Mouse (Mus musculus): ENCODE measurements around the gene Aven. TPM values are rescaled to one million over a fixed set of nuclear protein-coding genes. Genes with fewer than 3 reads are reported as not detected.

Aven gene
- 11.6 TPM for polyA plus RNA-seq (2014; fragmentation: Illumina TruSeq; extraction: RNeasy Lipid Tissue Mini Kit (QIAGEN cat#74804); ENCODE audit: insufficient read depth, low read depth, low replicate concordance)

GRCm38 (mm10) chr2:112492856-112493538 is at the start of gene Aven:
TSS of gene Aven (plus strand) at chr2:112492964.

GRCm38 (mm10) chr2:112454862-112455564 is 37.8 kb upstream of the Aven start, which contains the start of gene Emc7:
TSS of gene Emc7 (plus strand) at chr2:112454997.

GRCm38 (mm10) chr2:112480669-112481068 is 12.1 kb upstream of the Aven start, which contains the start of gene Chrm5:
TSS of gene Chrm5 (minus strand) at chr2:112480769.

Other genes starting within 250 kb of the Aven start
- gene Nutm1, start 233.7 kb upstream of the Aven start, polyA plus RNA-seq (2014; fragmentation: Illumina TruSeq; extraction: RNeasy Lipid Tissue Mini Kit (QIAGEN cat#74804); ENCODE audit: insufficient read depth, low read depth, low replicate concordance) = not detected
- gene Nop10, start 231.0 kb upstream of the Aven start, polyA plus RNA-seq (2014; fragmentation: Illumina TruSeq; extraction: RNeasy Lipid Tissue Mini Kit (QIAGEN cat#74804); ENCODE audit: insufficient read depth, low read depth, low replicate concordance) = 89.4 TPM
- gene Slc12a6, start 227.1 kb upstream of the Aven start, polyA plus RNA-seq (2014; fragmentation: Illumina TruSeq; extraction: RNeasy Lipid Tissue Mini Kit (QIAGEN cat#74804); ENCODE audit: insufficient read depth, low read depth, low replicate concordance) = 16.7 TPM
- gene Gm21985, start 226.7 kb upstream of the Aven start, polyA plus RNA-seq (2014; fragmentation: Illumina TruSeq; extraction: RNeasy Lipid Tissue Mini Kit (QIAGEN cat#74804); ENCODE audit: insufficient read depth, low read depth, low replicate concordance) = not detected
- 93.4 TPM for gene Emc4, start 124.9 kb upstream of the Aven start, polyA plus RNA-seq (2014; fragmentation: Illumina TruSeq; extraction: RNeasy Lipid Tissue Mini Kit (QIAGEN cat#74804); ENCODE audit: insufficient read depth, low read depth, low replicate concordance)
- gene Katnbl1, start 113.8 kb upstream of the Aven start, polyA plus RNA-seq (2014; fragmentation: Illumina TruSeq; extraction: RNeasy Lipid Tissue Mini Kit (QIAGEN cat#74804); ENCODE audit: insufficient read depth, low read depth, low replicate concordance) = 7.7 TPM
- gene Emc7, start 38.0 kb upstream of the Aven start, polyA plus RNA-seq (2014; fragmentation: Illumina TruSeq; extraction: RNeasy Lipid Tissue Mini Kit (QIAGEN cat#74804); ENCODE audit: insufficient read depth, low read depth, low replicate concordance) = 22.4 TPM
- gene Chrm5, start 12.2 kb upstream of the Aven start, polyA plus RNA-seq (2014; fragmentation: Illumina TruSeq; extraction: RNeasy Lipid Tissue Mini Kit (QIAGEN cat#74804); ENCODE audit: insufficient read depth, low read depth, low replicate concordance) = not detected